Mouse (Mus musculus) thymus, postnatal 10 days (tissue): ENCODE measurements at regions not wholly inside any gene's neighbourhood (a gene's known extent, or its start where the extent isn't known, plus 50 kb on each side); places are given as distances from the start of the nearest gene placed in this dataset.

Source experiments
- DNase-seq, 2 experiments: peaks; one replicate each; pipeline ENCODE4 v3.0.0; 2021; ENCODE audit warnings: low spot score in 2 of 2

DNA sequence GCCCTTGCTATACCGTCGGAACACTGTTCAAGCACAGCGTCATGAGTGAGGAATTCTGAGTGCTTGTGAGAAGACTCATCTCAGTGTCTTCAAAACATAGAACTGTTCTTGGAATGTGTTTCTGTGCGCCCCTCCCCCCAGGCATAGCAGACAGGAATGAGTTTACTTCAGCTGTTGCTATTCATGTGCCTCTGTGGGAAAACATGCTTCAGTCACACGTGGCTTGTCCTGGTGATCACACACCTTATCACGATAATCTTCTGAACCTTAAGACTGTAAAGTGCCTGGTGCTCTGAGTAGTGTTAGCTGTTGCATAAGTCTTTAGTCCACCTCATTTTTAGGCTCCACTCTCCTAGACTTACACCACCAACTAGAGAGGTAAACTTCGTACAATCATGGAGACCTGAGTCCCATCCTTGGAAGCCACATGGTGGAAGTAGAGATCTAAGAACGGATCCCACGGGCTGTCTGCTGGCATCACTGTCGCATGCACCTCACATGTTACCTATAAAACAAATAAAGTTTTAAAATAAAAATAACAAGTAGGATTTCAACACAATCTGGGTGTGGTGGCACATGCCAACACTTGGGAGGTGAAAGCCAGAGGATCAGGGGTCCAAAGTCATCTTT is 1143.8 kb downstream of the 4930447A16Rik start:
- no peak for DNase-seq

GRCm38 (mm10) chr15:38570144-38570543 is 1144.8 kb downstream of the 4930447A16Rik start:
- DNase-seq = no peak

DNA sequence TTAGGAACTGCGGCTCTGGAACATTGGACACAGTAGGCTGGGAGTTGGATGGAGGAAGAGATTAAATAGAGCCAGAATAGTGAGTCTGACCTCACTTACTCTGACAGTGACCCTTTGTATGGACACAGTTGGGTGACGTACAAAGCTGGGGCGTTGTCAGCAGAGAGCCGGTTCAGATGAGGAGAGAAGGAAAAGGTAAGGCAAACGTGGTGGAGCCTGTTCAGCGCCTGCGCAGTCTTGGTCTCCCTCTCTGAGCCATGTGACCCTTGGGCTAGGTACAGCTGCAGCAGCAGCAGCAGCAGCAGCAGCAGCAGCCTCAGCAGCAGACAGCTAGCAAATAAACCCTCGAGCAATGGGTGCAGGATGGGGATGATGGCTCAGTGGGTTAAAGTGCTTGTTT is 1145.4 kb downstream of the 4930447A16Rik start:
- DNase-seq = no peak

DNA sequence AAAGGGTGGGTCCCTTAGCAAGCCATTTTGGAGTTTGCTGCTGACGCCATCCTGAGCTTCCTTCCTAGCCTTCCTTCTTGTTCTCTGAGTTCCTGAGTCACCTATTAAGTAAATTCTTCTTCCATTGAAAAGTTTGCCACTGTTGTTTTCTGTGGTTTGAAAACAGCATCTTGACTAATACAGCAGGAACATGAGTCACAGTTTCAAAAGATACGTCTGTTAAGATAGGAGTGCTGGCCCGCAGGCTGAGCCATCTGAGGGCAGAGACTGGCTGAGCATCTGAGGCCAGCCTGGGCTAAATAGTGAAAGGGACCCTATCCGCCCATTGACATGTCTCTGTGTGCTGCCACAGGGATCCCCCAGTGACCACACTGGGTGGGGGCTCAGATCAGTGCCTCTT is 1147.3 kb downstream of the 4930447A16Rik start:
- DNase-seq = no peak

GRCm38 (mm10) chr15:38574447-38574846 is 1149.1 kb downstream of the 4930447A16Rik start:
- DNase-seq = no peak

- no peak for DNase-seq
Observed at GRCm38 (mm10) chr15:38575254-38575653, 1149.9 kb downstream of the 4930447A16Rik start.

DNA sequence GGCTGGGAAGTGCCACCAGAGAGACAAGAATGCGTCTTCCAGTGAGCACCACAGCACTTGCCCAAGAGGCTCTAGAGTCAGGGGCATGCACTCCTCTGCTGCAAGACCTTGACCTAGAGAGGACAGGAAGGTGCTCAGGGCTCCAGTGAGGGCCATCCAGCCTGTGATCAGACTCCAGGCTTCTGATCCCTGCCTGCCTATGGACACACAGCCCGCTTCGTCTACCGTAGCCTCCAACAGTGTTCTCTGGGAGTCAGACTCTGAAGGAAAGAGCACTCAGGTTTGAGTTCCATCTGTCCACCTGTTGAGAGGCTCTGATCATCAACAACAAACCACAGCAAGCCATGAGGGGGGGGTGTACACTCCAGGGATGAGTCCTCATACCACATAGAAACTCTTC is 1152.3 kb downstream of the 4930447A16Rik start:
- DNase-seq = no peak

DNA sequence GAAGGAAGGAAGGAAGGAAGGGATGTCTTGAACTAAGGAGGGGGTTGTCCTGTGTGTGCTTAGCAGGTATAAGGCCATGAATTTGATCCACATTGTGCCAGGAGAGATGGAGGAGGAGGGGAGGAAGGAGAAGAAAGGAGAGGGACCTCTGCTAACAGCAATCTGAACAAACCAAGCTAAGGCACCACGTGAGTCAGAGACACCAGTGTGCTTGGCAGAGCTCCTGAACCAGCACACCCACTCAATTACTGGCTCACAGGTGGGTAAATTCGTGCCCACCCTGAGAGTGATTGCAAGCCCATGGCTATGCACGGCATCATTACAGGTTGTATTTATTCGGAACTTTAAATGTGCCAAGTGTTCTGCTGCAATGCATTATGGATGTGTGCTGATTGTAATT is 1154.1 kb downstream of the 4930447A16Rik start:
- DNase-seq = no peak

DNA sequence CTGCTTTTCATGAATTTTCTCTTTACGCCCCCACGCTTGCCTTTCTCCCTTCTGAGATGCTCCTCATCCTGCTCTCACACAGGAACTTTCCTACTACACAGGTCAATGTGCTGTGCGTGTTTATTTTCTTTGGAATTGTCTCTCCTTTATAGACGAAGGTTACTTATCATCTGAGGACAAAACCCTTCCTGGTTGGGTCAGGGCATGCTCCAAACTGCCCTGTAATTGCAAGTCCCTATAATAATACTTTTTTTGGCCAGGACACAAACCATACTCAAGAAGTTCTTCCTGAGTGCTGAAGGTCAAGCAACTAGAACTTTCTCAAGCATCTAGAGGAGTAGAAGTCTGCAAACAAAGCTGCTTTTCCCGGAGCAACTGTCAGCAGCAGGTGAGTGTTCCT is 1158.1 kb downstream of the 4930447A16Rik start:
- no peak for DNase-seq

GRCm38 (mm10) chr15:38584425-38584824 is 1159.1 kb downstream of the 4930447A16Rik start:
- DNase-seq = no peak

GRCm38 (mm10) chr15:38585610-38586009 is 1160.3 kb downstream of the 4930447A16Rik start:
- DNase-seq = no peak

- DNase-seq = no peak
Observed at GRCm38 (mm10) chr15:38586594-38586993, 1161.2 kb downstream of the 4930447A16Rik start.

DNA sequence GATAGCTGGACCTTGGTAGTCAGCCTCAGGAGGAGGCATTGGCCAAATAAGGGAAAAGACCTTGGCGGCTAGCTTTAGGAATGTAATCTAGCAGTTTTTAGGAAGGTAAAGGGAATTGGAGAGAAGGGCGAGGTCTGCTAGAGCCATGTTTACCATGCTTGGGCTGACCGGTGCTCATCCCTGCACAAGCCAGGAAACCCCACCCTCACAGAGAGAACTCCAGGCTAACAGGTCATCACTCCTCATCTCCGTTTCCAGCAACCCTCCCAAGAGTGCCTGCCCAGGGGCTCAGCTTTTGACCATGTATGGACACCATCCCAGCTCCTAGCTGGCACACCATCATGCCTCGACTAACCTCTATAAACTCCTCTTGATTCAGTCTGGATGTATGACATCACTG is 1162.9 kb downstream of the 4930447A16Rik start:
- no peak for DNase-seq

DNA sequence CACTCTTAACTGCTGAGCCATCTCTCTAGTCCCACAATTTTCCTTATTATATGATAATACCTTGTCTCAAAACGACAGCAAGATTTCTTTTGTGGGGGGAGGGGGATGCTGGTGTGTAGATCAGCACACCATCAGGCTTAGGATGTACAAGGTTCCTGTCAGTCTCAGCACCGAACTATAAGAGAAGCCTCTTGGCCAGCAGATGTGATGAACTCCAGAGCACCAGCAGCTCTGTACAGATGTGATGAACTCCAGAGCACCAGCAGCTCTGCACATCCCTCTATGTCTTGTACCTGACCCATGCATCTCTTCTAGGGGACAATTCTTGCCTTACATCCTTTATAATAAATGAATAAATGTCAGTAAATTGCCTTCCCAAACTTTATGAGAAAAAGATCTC is 1163.7 kb downstream of the 4930447A16Rik start:
- DNase-seq = no peak

DNA sequence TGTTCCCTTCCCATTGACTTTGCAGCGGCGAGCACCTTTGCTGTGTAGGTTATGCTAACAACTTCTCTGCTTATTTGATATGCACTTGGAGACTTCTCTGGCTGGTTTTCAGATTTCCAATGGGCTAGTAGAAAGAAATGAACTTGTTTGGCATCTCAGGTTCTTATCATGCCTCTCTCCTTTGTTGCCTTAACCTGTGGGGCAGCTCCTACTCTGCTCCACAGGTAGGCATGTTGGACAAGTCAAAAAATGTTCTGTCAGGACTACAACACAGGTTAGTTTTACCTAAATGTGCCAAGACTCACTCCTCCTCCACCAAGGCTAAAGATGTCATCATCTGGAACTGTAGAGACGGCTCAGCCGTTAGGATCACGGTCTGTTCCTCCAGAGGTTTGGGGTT is 1164.3 kb downstream of the 4930447A16Rik start:
- no peak for DNase-seq

DNA sequence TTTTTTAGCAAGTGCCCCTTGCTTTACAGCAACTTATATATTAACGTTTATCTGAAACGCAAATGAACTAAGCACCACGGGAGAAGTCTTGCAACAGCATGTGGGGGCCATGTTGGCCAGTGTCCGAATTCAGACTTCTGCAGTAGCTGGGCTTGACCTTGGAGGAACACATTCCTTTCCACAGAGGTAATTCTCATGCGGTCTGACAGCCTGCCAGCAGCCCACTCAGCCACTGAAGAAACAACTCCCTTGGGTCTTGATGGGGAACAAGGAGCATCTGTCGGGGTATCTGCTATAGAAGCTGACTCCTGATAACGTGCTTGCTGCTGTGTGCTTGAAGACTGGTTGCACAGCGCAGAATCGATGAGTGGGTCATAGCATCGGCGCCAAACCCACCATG is 1168.7 kb downstream of the 4930447A16Rik start:
- no peak for DNase-seq

- no peak for DNase-seq
Observed at GRCm38 (mm10) chr15:38594747-38595146, 1169.4 kb downstream of the 4930447A16Rik start.

GRCm38 (mm10) chr15:38595820-38596219 is 1170.5 kb downstream of the 4930447A16Rik start:
- no peak for DNase-seq

DNA sequence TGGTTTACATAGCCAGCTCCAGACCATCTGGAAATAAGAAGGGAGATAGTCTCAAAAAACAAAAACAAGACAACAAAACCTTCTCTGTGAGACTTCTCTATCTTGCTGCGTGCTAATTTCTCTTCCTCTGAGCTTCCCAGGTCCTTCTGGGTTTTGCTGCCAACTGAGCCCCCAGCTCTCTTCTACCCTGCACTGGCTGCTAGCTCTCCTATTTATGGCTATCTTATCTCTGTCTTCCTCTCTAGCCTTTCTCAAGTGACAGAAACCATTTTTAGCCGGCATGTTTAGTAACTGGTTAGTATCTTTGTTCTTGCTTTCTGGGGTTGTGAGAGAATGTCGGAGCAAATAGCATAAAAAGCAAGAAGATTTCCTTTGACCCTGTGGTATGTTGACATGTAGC is 1172.1 kb downstream of the 4930447A16Rik start:
- no peak for DNase-seq

GRCm38 (mm10) chr15:38601436-38601835 is 1176.1 kb downstream of the 4930447A16Rik start:
- peak in 1 of 2 experiments; percentile 22 for DNase-seq

DNA sequence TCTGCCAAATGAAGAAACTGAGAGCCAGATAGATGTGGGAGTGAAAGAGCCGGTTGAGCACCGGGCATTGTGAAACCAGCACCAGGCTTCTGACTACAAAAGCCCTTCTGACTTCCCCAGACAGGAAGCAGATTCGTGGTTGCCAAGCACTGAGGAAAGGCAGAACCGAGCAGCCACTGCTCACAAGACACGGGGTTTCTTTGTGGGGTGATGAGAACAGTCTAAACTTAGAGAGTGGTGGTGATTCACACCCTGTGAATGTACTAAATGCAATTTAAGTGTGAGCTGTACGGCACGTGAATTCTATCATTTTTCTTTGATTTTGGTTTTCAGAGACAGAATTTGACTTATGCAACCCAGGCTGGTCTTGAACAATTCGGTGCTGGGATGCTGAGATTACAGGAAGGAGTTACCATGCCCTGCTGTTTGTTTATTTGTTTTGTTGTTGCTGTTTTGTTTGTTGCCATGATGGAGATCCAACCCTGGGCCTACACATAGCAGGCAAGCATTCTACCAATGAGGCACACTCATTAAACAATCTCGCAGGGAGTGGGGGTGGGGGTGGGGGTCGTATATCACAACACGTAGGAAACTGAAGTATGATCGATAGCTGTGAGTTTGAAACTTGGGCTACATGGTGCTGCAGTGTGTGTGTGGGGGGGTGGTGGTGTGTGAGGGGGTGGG is 1177.0 kb downstream of the 4930447A16Rik start:
- DNase-seq = peak; percentile 67 to 72

GRCm38 (mm10) chr15:38603918-38604317 is 1178.6 kb downstream of the 4930447A16Rik start:
- no peak for DNase-seq

- peak; percentile 58 to 72 for DNase-seq
Observed at GRCm38 (mm10) chr15:38607368-38607767, 1182.0 kb downstream of the 4930447A16Rik start.
